Mouse (Mus musculus) left cerebral cortex, adult 18-20 months (tissue): Measurements from ENCODE around the gene Med24. TPM values are rescaled to one million over a fixed set of nuclear protein-coding genes. Genes with fewer than 3 reads are reported as not detected.

Experiments
- DNase-seq, 2 experiments: peaks; one replicate each; pipeline ENCODE4 v3.0.0; 2021 to 2022; ENCODE audit warnings: low spot score in 2 of 2, mixed read lengths in 1 of 2
- total RNA-seq, 2 experiments: library from RNA; stranded (reverse); gene quantifications; 2 replicates each; pipeline ENCODE4 v1.2.3; 2021

Med24 gene
- total RNA-seq, 2 experiments from 2014 or later: 108 to 127 TPM

DNA sequence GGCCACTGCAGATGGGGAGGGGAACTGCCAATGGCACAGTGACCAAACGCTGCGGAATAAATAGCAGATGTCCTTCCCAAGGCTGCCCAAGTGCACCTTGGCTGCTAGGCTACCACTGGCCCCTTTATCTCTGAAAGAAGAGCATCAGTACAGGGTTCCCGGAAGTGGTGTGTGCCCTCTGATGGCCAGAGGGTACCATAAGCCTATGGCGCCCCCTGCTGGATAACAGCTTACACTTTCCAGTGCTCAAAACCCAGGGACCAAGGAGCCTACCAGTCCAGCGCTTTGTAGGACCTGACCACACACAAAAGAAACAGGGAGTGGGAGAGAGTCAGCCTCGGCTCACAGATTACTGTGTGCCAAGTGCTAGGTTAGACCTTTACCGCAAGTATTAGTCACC lies 74.2 kb downstream of the Med24 start:
- peak; percentile 10 to 13 for DNase-seq

Other genes starting within 250 kb of the Med24 start
- gene Ikzf3, start 183.4 kb downstream of the Med24 start, total RNA-seq: under 1 TPM; 0.33 TPM
- gene Zpbp2, start 178.3 kb downstream of the Med24 start, total RNA-seq: not detected
- gene Ormdl3, start 142.1 kb downstream of the Med24 start, total RNA-seq: 10 to 100 TPM; 46.0 to 49.4 TPM
- not detected for gene Lrrc3c, start 131.1 kb downstream of the Med24 start, total RNA-seq
- gene Gm12355, start 103.8 kb downstream of the Med24 start, total RNA-seq: 10 to 100 TPM; 11.7 to 12.1 TPM
- not detected for gene Gsdma3, start 103.1 kb downstream of the Med24 start, total RNA-seq
- gene Gsdma2, start 82.7 kb downstream of the Med24 start, total RNA-seq: not detected
- gene Gsdma, start 65.1 kb downstream of the Med24 start, total RNA-seq: under 1 TPM in 1 of 2 experiments, not detected in 1; 0.14 TPM
- 100 to 1,000 TPM; 135 to 138 TPM for gene Psmd3, start 46.9 kb downstream of the Med24 start, total RNA-seq
- not detected for gene Csf3, start 28.2 kb downstream of the Med24 start, total RNA-seq
- 100 to 1,000 TPM; 708 to 832 TPM for gene Thra, start 11.2 kb upstream of the Med24 start, total RNA-seq
- 100 to 1,000 TPM in 1 of 2 experiments, 10 to 100 TPM in 1; 87.2 to 122 TPM for gene Nr1d1, start 45.9 kb upstream of the Med24 start, total RNA-seq
- gene Msl1, start 66.1 kb upstream of the Med24 start, total RNA-seq: 100 to 1,000 TPM; 182 to 185 TPM
- gene Casc3, start 75.5 kb upstream of the Med24 start, total RNA-seq: 10 to 100 TPM; 53.0 to 57.3 TPM
- 100 to 1,000 TPM; 133 to 139 TPM for gene Rapgefl1, start 107.3 kb upstream of the Med24 start, total RNA-seq
- 10 to 100 TPM; 73.3 to 75.5 TPM for gene Wipf2, start 134.2 kb upstream of the Med24 start, total RNA-seq
- under 1 TPM; 0.33 to 0.45 TPM for gene Cdc6, start 178.4 kb upstream of the Med24 start, total RNA-seq
- 10 to 100 TPM; 14.4 to 14.9 TPM for gene Rara, start 198.4 kb upstream of the Med24 start, total RNA-seq